Mouse (Mus musculus) megakaryocyte-erythroid progenitor cell, adult 5-6 weeks (primary cell): Measurements from ENCODE around the gene Zfp119b. TPM values are rescaled to one million over a fixed set of nuclear protein-coding genes. Genes with fewer than 3 reads are reported as not detected.
"Not testable (repeated sequence)": the region's sequence is repeated elsewhere in the genome, so short reads cannot be mapped to it uniquely, and the experiment has no call there.

Experiments
- ATAC-seq: replicated peaks from 2 replicates; pipeline ENCODE4 v1.8.0; 2016; ENCODE audit warnings: mild to moderate bottlenecking, inconsistent platforms; ENCODE audit not compliant: severe bottlenecking, poor library complexity, low FRiP score, low TSS enrichment
- total RNA-seq, 2 experiments: library from RNA; stranded (forward) in 1 of 2; stranded (reverse) in 1 of 2; fragments of 200-1000, 215-1000 nt in 1 of 2; fragments of >200 nt in 1 of 2; fragmentation: Nextera tagmentation in 1 of 2; gene quantifications; 2 replicates each; pipeline ENCODE4 v1.2.3; 2014 to 2017

Gene Zfp119b
- total RNA-seq, 2 experiments from 2014 or later, result 1.2 to 2.0 TPM

- ATAC-seq, result no peak
These were observed 42.6 kb downstream of the Zfp119b start for GRCm38 (mm10) chr17:55906669-55907068.

DNA sequence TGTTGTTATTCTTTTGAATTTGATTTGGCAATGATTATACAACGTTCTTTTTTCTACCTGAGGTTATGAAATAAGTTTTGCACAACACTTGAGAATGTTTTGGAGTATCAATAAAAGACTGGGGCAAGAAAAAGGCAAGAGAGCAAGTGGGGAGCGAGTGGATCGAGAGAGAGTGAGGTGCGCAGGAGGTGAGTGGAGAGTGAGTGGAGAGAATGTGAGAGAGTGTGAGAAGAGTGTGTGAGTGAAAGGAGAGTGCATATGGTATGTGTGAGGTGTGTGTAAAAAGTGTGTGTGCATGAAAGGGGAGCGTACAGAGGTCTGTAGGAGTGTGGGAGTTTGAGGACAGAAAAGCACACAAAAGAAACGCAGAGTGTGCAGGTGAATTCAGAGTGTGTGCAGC lies 45.2 kb downstream of the Zfp119b start:
- no peak for ATAC-seq

DNA sequence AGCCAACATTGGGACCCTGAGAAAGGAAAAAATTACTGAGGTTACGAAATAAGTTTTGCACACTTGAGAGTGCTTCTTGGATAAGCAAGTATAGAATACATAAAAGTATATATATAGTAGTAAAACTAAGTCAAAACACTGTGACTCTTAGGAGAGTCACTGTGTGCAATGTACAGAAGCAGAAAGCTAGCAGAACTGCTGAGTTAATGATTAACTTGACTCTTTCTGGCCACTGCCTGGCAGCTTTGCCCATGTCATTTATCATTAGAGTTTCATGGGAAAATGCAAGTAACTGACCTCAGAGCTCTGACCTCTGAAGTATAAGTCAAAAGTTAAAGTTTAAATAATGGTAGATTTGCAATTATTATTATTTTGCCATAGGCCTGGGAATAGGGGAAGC lies 45.6 kb downstream of the Zfp119b start:
- ATAC-seq, result no peak

GRCm38 (mm10) chr17:55903087-55903486 lies 46.2 kb downstream of the Zfp119b start:
- ATAC-seq, result no peak

GRCm38 (mm10) chr17:55892406-55892955 lies 56.8 kb downstream of the Zfp119b start:
- not testable (repeated sequence) for ATAC-seq

Other genes starting within 250 kb of the Zfp119b start
- 43.1 and 50.2 TPM in 2 replicates for gene Pot1b, start 236.9 kb downstream of the Zfp119b start, total RNA-seq (2014; fragmentation: Nextera tagmentation)
- 21.0 and 26.9 TPM in 2 replicates for gene Pot1b, start 236.9 kb downstream of the Zfp119b start, total RNA-seq (2017)
- not detected in 2 replicates for gene Adgre4, start 199.5 kb downstream of the Zfp119b start, total RNA-seq (2014; fragmentation: Nextera tagmentation)
- gene Adgre4, start 199.5 kb downstream of the Zfp119b start, total RNA-seq (2017), result 0.56 TPM in 1 of 2 replicates, not detected in the other
- gene Zfp119a, start 70.6 kb downstream of the Zfp119b start, total RNA-seq (2014; fragmentation: Nextera tagmentation), result 2.2 and 4.2 TPM in 2 replicates
- gene Zfp119a, start 70.6 kb downstream of the Zfp119b start, total RNA-seq (2017), result 3.9 and 7.0 TPM in 2 replicates
- 14.4 and 15.0 TPM in 2 replicates for gene Zfp959, start 57.4 kb downstream of the Zfp119b start, total RNA-seq (2014; fragmentation: Nextera tagmentation)
- gene Zfp959, start 57.4 kb downstream of the Zfp119b start, total RNA-seq (2017), result 10.5 and 13.4 TPM in 2 replicates
- gene Ebi3, start 3.1 kb upstream of the Zfp119b start, total RNA-seq (2014; fragmentation: Nextera tagmentation), result 0.42 TPM in 1 of 2 replicates, not detected in the other
- gene Ebi3, start 3.1 kb upstream of the Zfp119b start, total RNA-seq (2017), result 0.47 TPM in 1 of 2 replicates, not detected in the other
- 11.2 and 18.7 TPM in 2 replicates for gene Yju2, start 9.6 kb upstream of the Zfp119b start, total RNA-seq (2014; fragmentation: Nextera tagmentation)
- gene Yju2, start 9.6 kb upstream of the Zfp119b start, total RNA-seq (2017), result 17.1 and 25.5 TPM in 2 replicates
- not detected in 2 replicates for gene Shd, start 21.0 kb upstream of the Zfp119b start, total RNA-seq (2014; fragmentation: Nextera tagmentation)
- not detected in 2 replicates for gene Shd, start 21.0 kb upstream of the Zfp119b start, total RNA-seq (2017)
- not detected in 2 replicates for gene Fsd1, start 37.0 kb upstream of the Zfp119b start, total RNA-seq (2014; fragmentation: Nextera tagmentation)
- gene Fsd1, start 37.0 kb upstream of the Zfp119b start, total RNA-seq (2017), result not detected in 2 replicates
- not detected in 2 replicates for gene Stap2, start 56.1 kb upstream of the Zfp119b start, total RNA-seq (2014; fragmentation: Nextera tagmentation)
- gene Stap2, start 56.1 kb upstream of the Zfp119b start, total RNA-seq (2017), result not detected in 2 replicates
- 5.4 and 12.1 TPM in 2 replicates for gene Mpnd, start 56.2 kb upstream of the Zfp119b start, total RNA-seq (2014; fragmentation: Nextera tagmentation)
- 2.1 and 6.2 TPM in 2 replicates for gene Mpnd, start 56.2 kb upstream of the Zfp119b start, total RNA-seq (2017)
- 25.2 and 35.7 TPM in 2 replicates for gene Sh3gl1, start 87.1 kb upstream of the Zfp119b start, total RNA-seq (2014; fragmentation: Nextera tagmentation)
- 13.6 and 22.1 TPM in 2 replicates for gene Sh3gl1, start 87.1 kb upstream of the Zfp119b start, total RNA-seq (2017)
- gene Chaf1a, start 90.9 kb upstream of the Zfp119b start, total RNA-seq (2014; fragmentation: Nextera tagmentation), result 46.9 and 47.7 TPM in 2 replicates
- gene Chaf1a, start 90.9 kb upstream of the Zfp119b start, total RNA-seq (2017), result 34.5 and 37.5 TPM in 2 replicates
- gene Ubxn6, start 125.5 kb upstream of the Zfp119b start, total RNA-seq (2014; fragmentation: Nextera tagmentation), result 16.3 and 21.1 TPM in 2 replicates
- gene Ubxn6, start 125.5 kb upstream of the Zfp119b start, total RNA-seq (2017), result 13.2 and 29.1 TPM in 2 replicates
- 84.1 and 100 TPM in 2 replicates for gene Hdgfl2, start 130.1 kb upstream of the Zfp119b start, total RNA-seq (2014; fragmentation: Nextera tagmentation)
- 70.9 and 103 TPM in 2 replicates for gene Hdgfl2, start 130.1 kb upstream of the Zfp119b start, total RNA-seq (2017)
- not detected in 2 replicates for gene Plin4, start 160.3 kb upstream of the Zfp119b start, total RNA-seq (2014; fragmentation: Nextera tagmentation)
- gene Plin4, start 160.3 kb upstream of the Zfp119b start, total RNA-seq (2017), result not detected in 2 replicates
- gene Plin5, start 168.1 kb upstream of the Zfp119b start, total RNA-seq (2014; fragmentation: Nextera tagmentation), result not detected in 2 replicates
- gene Plin5, start 168.1 kb upstream of the Zfp119b start, total RNA-seq (2017), result 0.23 TPM in 1 of 2 replicates, not detected in the other
- gene Lrg1, start 172.5 kb upstream of the Zfp119b start, total RNA-seq (2014; fragmentation: Nextera tagmentation), result 1.8 TPM in 1 of 2 replicates, not detected in the other
- gene Lrg1, start 172.5 kb upstream of the Zfp119b start, total RNA-seq (2017), result 2.1 TPM in 1 of 2 replicates, not detected in the other
- gene Sema6b, start 190.8 kb upstream of the Zfp119b start, total RNA-seq (2014; fragmentation: Nextera tagmentation), result 0.24 TPM in 1 of 2 replicates, not detected in the other
- gene Sema6b, start 190.8 kb upstream of the Zfp119b start, total RNA-seq (2017), result 0.42 TPM in 1 of 2 replicates, not detected in the other
- gene Tnfaip8l1, start 213.0 kb upstream of the Zfp119b start, total RNA-seq (2014; fragmentation: Nextera tagmentation), result 0.76 and 1.6 TPM in 2 replicates
- gene Tnfaip8l1, start 213.0 kb upstream of the Zfp119b start, total RNA-seq (2017), result not detected in 2 replicates
- gene Mydgf, start 234.4 kb upstream of the Zfp119b start, total RNA-seq (2014; fragmentation: Nextera tagmentation), result 28.7 and 59.7 TPM in 2 replicates
- gene Mydgf, start 234.4 kb upstream of the Zfp119b start, total RNA-seq (2017), result 21.5 and 25.3 TPM in 2 replicates